Mouse (Mus musculus): ENCODE data around the gene Lysmd1.
A peak's percentile ranks its signal among the peaks of the same experiment; 100 is the strongest.

Lysmd1 gene

DNA sequence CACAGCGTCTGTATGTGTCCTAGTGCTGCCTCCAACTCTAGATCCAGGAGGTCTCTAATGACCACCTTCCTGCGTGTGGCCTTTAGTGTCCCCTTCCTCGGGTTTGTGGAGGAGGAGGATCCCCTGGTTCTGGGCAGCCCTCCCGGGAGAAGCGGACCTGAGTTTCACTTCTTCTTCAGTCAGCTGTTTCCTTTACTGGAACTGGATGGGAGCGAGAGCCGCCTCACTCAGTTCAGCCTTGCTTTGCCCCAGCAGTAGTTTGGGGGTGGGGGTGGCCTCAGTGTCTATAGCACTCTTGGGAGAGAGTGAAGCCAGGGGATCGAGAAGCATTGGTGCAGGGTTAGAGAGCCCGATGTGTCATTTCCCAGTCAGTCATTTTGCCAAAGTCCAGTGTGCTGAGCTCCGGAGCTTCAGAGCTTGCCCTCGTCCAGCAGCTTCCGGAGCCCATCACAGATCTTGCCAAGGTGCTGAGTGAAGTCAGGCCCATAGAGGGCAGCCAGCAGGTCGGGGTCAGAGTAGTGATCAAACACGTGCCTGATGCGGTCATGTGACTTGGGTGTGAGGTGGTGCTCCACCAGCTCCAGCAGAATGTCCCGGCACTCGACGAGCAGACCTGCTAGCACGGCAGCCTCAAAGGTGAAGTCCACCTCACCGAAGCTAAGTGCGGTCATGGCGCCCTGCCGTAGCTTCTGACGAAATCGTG is 5.8 kb downstream of the Lysmd1 start:
- DNase-seq (ENCODE audit: low spot score), result no peak

DNA sequence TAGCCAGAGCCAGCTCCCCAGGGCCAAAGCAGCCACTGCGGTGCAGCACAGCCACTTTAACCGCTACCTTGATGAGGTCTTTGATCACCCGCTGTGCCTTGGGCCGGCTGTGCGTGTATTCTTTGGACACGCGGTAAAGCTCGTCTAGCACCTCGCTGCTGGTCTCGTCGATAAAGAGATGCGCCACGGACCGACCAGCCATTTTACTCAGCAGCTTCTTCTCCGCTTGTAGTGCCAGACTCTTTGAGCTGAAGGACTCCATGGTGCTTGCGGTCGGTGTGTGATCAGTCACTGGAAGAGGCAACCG is 6.4 kb downstream of the Lysmd1 start:
- DNase-seq (ENCODE audit: low spot score), result no peak

DNA sequence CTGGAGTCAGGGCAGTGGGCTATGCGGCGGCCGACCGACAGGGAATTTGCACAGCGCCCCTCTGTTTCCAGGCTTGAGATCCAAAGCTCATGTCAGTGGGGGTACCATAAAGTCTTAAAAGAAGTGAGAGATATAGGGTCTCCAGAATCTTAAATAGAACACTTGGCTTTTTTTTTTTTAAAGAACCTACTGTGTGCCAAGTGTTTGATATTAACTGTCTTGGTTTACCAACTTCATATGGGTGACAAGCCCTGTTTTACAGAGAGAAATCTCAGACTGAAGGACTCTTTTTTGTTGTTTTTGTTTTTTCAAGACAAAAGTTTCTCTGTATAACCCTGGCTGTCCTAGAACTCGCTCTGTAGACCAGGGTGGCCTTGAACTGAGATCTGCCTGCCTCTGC is 6.9 kb downstream of the Lysmd1 start:
- DNase-seq (ENCODE audit: low spot score), result no peak

GRCm38 (mm10) chr3:95141474-95141873 is 7.6 kb downstream of the Lysmd1 start:
- DNase-seq (ENCODE audit: low spot score), result no peak

DNA sequence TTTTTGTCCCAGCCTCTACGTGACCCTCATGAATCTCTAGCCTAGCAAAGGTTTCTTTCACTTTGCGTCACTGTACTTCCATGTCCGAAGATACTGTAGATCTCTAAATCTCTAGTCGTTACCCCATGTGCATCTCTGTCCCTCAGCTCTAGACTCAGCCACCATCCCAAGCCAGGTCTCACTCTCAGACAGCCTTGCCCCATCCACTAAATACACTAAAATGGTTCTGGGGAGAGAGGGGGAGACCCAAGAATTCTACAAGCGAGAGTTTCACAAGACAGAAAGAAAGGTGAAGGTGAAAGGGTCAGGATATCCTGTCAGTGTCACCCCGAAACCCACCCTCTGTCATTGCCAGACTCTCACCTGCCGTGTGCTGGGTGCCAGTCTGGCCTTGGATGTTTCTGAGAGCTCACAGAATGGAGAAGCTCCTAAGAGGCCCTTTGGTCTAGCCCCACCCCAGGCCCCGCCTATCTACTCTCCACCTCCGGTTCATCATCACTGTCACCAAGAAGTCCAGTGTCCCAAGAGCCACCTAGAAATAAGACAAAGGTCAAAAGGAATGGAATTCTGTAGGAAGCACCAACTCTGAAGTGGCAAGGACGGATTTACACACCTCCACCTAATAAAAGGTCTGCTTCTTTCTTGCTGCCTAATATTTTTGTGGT is 8.2 kb downstream of the Lysmd1 start, which contains the start of gene Tnfaip8l2:
Gene Tnfaip8l2, minus strand, starts transcription at position 409 of the 665 bp plus-strand sequence.
- no peak for DNase-seq (ENCODE audit: low spot score)

DNA sequence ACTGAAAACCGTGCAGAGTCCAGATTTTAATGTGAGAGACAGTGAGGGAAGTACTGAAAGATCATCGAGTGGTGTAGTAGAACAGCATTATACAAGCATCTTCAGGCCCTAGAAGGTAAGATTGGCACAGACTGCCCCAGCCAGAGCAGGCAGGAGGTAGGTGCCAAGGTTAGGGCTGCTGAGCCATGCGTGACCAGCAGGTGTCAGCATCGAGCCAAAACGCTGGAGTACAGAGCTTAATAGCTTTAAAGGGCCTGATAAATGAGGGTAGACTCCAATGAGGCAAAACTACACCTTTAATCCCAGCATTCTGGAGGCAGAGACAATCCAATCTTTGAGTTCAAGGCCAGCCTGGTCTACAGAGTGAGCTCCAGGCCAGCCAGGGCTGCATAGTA is 8.7 kb downstream of the Lysmd1 start:
- peak; percentile 87 for DNase-seq (ENCODE audit: low spot score)

DNA sequence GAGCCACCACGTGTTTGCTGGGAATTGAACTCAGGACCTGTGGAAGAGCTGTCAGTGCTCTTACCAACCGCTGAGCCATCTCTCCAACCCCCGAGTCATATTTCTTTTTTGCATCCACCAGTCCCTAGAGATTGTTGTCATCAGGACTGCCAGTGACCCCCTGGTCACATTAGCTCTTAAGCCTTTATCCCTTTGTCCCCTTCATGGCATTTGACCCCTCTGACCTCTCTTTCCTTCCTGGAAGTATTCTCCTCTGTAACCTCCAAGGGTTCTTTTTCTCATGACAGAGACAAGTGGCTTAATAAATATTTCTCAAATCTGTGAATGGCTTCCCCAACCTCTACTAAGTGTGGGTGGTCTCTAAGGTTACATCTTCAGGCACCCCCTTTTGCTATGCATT is 14.0 kb downstream of the Lysmd1 start:
- no peak for DNase-seq (ENCODE audit: low spot score)

DNA sequence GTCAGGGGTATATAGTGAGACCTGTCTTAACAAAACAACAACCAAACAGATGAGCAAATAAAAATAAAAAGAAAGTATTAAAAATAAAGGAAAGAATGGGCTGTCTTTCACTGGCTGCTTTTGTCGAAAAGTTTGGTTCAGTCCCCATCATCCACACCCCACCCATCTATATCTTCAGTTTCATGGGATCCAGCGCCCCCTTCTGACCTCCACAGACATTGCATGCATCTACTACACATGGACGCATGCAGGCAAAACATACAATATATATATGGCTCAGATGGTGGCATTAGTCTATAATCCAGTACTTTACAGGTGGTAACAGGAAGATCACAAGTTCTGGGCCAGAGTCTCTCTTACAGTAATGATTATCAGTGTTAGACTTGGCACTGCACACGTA is 20.0 kb downstream of the Lysmd1 start:
- DNase-seq (ENCODE audit: low spot score), result no peak

GRCm38 (mm10) chr3:95159511-95159986 is 25.7 kb downstream of the Lysmd1 start:
- DNase-seq (ENCODE audit: low spot score), result no peak

GRCm38 (mm10) chr3:95159987-95160963 is 26.4 kb downstream of the Lysmd1 start, which contains the start of gene Sema6c:
Gene Sema6c, plus strand, starts transcription at chr3:95160457.
- peak; percentile 74 for DNase-seq (ENCODE audit: low spot score)

GRCm38 (mm10) chr3:95161041-95161551 is 27.2 kb downstream of the Lysmd1 start:
- no peak for DNase-seq (ENCODE audit: low spot score)

DNA sequence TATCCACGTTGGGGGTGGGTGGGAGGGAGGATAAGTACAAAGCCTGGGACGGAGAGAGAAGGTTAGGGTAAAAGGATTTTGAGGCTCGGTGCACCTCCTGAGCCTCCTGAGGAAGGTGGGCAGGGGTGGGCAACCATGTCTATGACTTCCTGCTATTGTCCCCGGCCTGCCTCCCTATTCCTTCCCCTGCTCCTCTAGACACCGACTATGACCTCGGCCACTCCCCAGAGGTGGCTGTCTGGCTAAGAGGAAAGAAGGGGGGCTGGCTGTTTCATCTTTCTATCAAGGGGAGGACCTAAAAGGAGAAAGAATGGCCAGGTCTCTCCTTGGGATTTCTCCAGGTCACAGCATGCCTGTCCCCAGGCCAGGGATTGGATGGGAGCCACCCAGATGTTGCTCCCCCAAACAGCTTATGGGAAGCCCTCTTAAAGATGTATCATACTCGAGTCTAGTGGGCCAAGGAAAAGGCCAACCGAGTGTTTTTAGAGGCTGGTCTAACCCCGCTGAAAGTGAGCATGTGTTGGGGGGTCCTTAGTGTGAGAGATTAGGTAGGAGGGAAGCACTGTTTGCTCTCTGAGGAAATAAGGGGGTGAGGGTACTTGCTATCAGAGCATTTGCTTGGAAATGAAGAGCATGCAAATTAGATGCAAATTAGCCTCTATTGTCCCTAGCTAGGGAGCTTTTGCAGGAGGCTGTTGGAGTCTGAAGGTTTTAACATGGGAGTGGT is 27.9 kb downstream of the Lysmd1 start:
- no peak for DNase-seq (ENCODE audit: low spot score)

GRCm38 (mm10) chr3:95162345-95162628 is 28.4 kb downstream of the Lysmd1 start:
- DNase-seq (ENCODE audit: low spot score), result no peak

DNA sequence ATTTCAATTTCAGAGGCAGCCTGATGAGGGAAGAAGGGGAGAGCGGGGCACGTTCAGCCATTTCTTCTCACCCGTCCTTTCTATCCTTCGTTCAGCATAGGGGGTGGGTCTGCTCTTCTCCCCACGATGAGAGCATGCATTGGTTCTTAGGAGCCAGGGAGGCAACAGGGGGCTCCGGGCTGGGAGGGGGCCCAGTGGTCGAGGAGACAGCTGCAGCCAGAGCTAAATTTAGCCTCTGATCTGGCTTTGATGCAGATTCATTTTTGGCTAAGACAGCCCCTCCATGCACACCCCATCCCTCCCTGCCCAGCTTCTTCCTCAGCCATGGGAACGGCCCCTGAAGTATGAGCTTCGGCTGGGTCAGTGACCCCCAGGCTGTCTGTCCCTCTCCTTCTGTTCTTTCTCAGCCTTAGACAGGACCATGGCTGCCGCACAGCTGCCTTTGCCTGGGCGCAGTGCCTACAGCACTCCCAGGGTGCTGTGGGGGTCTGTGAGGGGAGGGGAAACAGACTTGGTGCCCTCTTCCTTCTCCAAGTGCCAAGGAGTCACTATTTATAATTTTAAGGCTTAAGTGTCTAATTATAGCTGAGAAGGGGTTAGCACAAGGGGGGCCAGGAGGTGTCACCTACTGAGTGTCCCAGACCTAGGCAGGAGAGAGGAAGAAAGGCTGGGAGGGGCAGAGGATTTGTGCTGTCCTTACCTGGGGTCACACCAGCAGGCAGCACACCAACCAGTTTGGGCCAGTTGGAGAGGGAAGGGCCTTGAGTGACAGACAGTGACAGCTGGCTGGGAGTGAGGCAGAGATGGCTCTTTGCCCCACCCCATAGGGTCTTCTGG is 29.7 kb downstream of the Lysmd1 start:
- no peak for DNase-seq (ENCODE audit: low spot score)

DNA sequence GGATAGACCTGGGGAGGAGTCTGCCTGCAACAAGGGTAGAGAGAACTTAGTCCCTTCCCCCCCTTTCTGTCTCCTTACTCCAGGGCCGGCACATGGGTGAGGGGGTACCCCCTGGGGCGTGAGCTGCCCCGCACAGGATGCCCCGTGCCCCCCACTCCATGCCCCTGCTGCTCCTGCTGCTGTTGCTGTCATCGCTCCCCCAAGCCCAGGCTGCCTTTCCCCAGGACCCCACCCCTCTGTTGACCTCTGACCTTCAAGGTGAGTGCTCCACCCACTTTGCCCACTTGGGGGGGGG is 30.3 kb downstream of the Lysmd1 start:
- no peak for DNase-seq (ENCODE audit: low spot score)

DNA sequence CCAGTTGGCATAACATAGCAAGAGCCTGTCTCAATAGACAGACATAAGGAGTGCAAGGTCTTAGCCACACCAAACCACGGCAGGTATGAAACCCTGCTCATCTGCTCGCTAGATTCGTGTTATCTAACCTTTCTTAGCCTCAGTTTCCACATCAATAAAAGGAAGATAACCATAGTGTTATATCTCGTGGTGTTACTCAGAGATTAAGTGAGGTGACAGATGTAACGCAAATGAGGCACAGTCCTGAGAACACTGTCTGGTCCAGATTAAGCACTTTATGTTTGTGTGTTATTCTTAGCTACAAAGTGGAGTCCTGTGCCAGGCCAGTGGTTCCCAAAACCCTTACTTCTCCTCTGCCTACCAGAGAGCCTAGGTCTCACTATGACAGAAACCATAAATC is 31.0 kb downstream of the Lysmd1 start:
- DNase-seq (ENCODE audit: low spot score), result no peak

- no peak for DNase-seq (ENCODE audit: low spot score)
Measured at GRCm38 (mm10) chr3:95169996-95170395, 36.1 kb downstream of the Lysmd1 start.

DNA sequence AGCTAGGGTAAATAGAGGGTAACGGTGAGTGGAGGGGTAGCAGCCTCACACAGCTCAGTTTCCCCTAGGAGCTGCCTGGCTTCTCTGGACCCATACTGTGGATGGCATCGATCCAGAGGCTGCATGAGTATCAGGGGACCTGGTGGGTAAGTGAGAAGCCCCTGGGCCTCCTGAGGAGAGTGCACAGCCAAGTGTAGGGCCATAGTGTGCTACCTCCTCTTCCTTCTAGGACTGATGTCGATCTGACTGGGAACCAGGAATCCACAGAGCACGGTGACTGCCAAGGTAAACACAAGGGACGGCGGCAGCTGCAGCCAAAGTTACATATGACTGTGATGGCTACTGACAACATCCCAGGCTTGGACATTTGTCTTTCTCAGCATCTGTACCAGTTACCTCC is 37.2 kb downstream of the Lysmd1 start:
- DNase-seq (ENCODE audit: low spot score), result no peak

DNA sequence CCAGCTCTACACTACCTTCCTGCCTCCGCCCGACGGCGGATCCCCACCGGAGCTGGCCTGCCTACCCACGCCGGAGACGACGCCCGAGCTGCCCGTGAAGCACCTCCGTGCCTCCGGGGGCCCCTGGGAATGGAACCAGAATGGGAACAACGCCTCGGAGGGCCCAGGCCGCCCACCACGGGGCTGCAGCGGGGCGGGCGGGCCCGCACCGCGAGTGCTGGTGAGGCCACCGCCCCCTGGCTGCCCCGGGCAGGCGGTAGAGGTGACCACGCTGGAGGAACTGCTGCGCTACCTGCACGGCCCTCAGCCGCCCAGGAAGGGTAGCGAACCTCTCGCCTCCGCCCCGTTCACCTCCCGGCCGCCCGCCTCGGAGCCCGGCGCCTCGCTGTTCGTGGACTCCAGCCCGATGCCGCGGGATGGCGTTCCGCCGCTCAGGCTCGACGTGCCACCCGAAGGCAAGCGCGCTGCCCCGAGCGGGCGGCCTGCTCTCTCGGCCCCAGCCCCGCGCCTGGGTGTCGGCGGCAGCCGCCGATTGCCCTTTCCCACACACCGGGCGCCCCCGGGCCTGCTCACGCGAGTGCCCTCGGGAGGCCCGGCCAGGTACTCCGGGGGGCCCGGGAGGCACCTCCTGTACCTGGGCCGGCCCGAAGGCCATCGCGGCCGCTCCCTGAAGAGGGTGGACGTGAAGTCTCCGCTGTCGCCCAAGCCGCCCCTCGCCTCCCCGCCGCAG is 38.8 kb downstream of the Lysmd1 start:
- no peak for DNase-seq (ENCODE audit: low spot score)

DNA sequence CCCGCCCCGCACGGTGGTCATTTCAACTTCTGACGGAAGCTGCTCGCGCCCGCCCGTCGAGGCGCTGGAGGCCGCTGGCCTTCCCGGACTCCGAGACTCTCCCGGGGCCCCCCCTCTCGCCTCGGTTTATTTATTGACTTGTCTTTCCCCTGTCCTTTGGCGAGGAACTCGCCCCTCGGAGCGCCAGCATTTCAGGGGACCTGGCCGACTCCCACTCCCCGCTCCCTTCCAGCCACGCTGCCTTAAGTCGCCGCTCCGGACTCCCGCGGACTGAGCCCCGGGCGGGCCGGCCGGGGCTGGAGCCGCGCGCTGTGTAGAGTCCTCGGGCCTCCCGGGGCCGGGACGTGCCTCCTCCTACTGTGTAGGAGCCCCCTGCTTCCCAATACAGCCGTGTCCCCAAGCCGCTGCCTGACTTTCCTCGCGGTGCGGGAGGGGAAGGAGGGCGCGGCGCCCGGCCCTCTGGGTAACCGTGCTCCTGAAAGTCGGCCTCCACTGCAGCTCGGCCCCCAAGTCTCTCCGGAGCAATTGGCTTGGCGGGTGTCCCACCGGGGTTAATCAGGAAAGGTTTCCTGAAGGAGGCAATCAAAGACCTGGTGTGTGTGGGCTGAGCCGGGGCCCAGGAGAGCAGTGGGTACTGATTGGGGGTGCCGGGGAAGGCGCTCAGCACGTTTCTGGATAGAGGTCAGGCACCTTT is 39.5 kb downstream of the Lysmd1 start:
- no peak for DNase-seq (ENCODE audit: low spot score)

All from ovary, postnatal 14 days (tissue).